Mouse (Mus musculus): ENCODE measurements around the gene Slc26a9. TPM values are rescaled to one million over a fixed set of nuclear protein-coding genes. Genes with fewer than 3 reads are reported as not detected.
A peak's percentile ranks its signal among the peaks of the same experiment; 100 is the strongest.

The Slc26a9 gene
- polyA plus RNA-seq, 1 experiment, result 38.8 TPM

GRCm38 (mm10) chr1:131749706-131750545, 6.1 kb downstream of the Slc26a9 start:
- Histone ChIP-seq H3K4me3 (replicated peaks; ENCODE audit: extremely low read depth, low read depth, low read length) (no peak overlapping the region), H3K4me1 (ENCODE audit: control insufficient read depth, insufficient read depth, low read length) (peaks cover 7% of the 10 kb centered on the region)
- DNase-seq, result no peak
- 69% methylated on average over 15 of the region's 15 CpGs for WGBS
- no peak for TF ChIP-seq CTCF (IDR thresholded peaks at IDR 0.05; ENCODE audit: insufficient read depth, low read length)
- 0 out of 2 replicates have a peak, but pooled peaks have one; percentile 23 for TF ChIP-seq POLR2A (IDR thresholded peaks at IDR 0.05; ENCODE audit: borderline replicate concordance, extremely low read depth, low read depth, low read length)

- peak; percentile 42 for DNase-seq
- 68% methylated on average over 3 of the region's 3 CpGs for WGBS
Measured at GRCm38 (mm10) chr1:131751181-131751890, 7.5 kb downstream of the Slc26a9 start.

GRCm38 (mm10) chr1:131751891-131752311, 8.1 kb downstream of the Slc26a9 start:
- no peak for TF ChIP-seq CTCF (IDR thresholded peaks at IDR 0.05; ENCODE audit: insufficient read depth, low read length)
- TF ChIP-seq POLR2A (IDR thresholded peaks at IDR 0.05; ENCODE audit: borderline replicate concordance, extremely low read depth, low read depth, low read length), result no peak
- peaks cover 7% of the 10 kb centered on the region for H3K4me1 ChIP-seq (ENCODE audit: control insufficient read depth, insufficient read depth, low read length)
- WGBS, result 28% methylated on average over 10 of the region's 10 CpGs
- no peak for DNase-seq
- H3K4me3 ChIP-seq (replicated peaks; ENCODE audit: extremely low read depth, low read depth, low read length), result no peak overlapping the region

More at GRCm38 (mm10) chr1:131751181-131751890, 7.5 kb downstream of the Slc26a9 start:
- no peak for TF ChIP-seq POLR2A (IDR thresholded peaks at IDR 0.05; ENCODE audit: borderline replicate concordance, extremely low read depth, low read depth, low read length)
- no peak for TF ChIP-seq CTCF (IDR thresholded peaks at IDR 0.05; ENCODE audit: insufficient read depth, low read length)
- Histone ChIP-seq H3K4me3 (replicated peaks; ENCODE audit: extremely low read depth, low read depth, low read length) (no peak overlapping the region), H3K4me1 (ENCODE audit: control insufficient read depth, insufficient read depth, low read length) (peaks cover 7% of the 10 kb centered on the region)

GRCm38 (mm10) chr1:131754212-131754829, 10.5 kb downstream of the Slc26a9 start:
- H3K4me3 ChIP-seq (replicated peaks; ENCODE audit: extremely low read depth, low read depth, low read length), result no peak overlapping the region
- TF ChIP-seq CTCF (IDR thresholded peaks at IDR 0.05; ENCODE audit: insufficient read depth, low read length) (no peak), POLR2A (IDR thresholded peaks at IDR 0.05; ENCODE audit: borderline replicate concordance, extremely low read depth, low read depth, low read length) (no peak)
- DNase-seq, result no peak
- WGBS, result 30% methylated on average over 3 of the region's 3 CpGs
- peaks cover 7% of the 10 kb centered on the region for H3K4me1 ChIP-seq (ENCODE audit: control insufficient read depth, insufficient read depth, low read length)

GRCm38 (mm10) chr1:131754916-131755315, 11.1 kb downstream of the Slc26a9 start:
- Histone ChIP-seq H3K4me3 (replicated peaks; ENCODE audit: extremely low read depth, low read depth, low read length) (no peak overlapping the region), H3K4me1 (ENCODE audit: control insufficient read depth, insufficient read depth, low read length) (peaks cover 7% of the 10 kb centered on the region)
- peak; percentile 43 for DNase-seq
- TF ChIP-seq POLR2A (IDR thresholded peaks at IDR 0.05; ENCODE audit: borderline replicate concordance, extremely low read depth, low read depth, low read length), result no peak
- no peak for TF ChIP-seq CTCF (IDR thresholded peaks at IDR 0.05; ENCODE audit: insufficient read depth, low read length)
- WGBS, result 49% methylated on average over 4 of the region's 4 CpGs

- TF ChIP-seq CTCF (IDR thresholded peaks at IDR 0.05; ENCODE audit: insufficient read depth, low read length) (no peak), POLR2A (IDR thresholded peaks at IDR 0.05; ENCODE audit: borderline replicate concordance, extremely low read depth, low read depth, low read length) (no peak)
- 90% methylated on average over 6 of the region's 6 CpGs for WGBS
- Histone ChIP-seq H3K4me1 (ENCODE audit: control insufficient read depth, insufficient read depth, low read length) (peaks cover 7% of the 10 kb centered on the region; the same call in 1 of the 2 replicates), H3K4me3 (replicated peaks; ENCODE audit: extremely low read depth, low read depth, low read length) (no peak overlapping the region)
- no peak for DNase-seq
Measured at GRCm38 (mm10) chr1:131757211-131757610, 13.4 kb downstream of the Slc26a9 start.

GRCm38 (mm10) chr1:131758796-131759195, 15.0 kb downstream of the Slc26a9 start:
- WGBS, result 88% methylated on average over 7 of the region's 7 CpGs
- TF ChIP-seq CTCF (IDR thresholded peaks at IDR 0.05; ENCODE audit: insufficient read depth, low read length), result no peak
- no peak overlapping the region for H3K4me3 ChIP-seq (replicated peaks; ENCODE audit: extremely low read depth, low read depth, low read length)
- peaks cover 7% of the 10 kb centered on the region; the same call in 1 of the 2 replicates for H3K4me1 ChIP-seq (ENCODE audit: control insufficient read depth, insufficient read depth, low read length)
- peak; percentile 3 for DNase-seq

- H3K4me1 ChIP-seq (ENCODE audit: control insufficient read depth, insufficient read depth, low read length), result peaks cover 3% of the 10 kb centered on the region
- WGBS, result 36% methylated on average over 9 of the region's 9 CpGs
- TF ChIP-seq CTCF (IDR thresholded peaks at IDR 0.05; ENCODE audit: insufficient read depth, low read length) (no peak), POLR2A (IDR thresholded peaks at IDR 0.05; ENCODE audit: borderline replicate concordance, extremely low read depth, low read depth, low read length) (no peak)
- H3K4me3 ChIP-seq (replicated peaks; ENCODE audit: extremely low read depth, low read depth, low read length), result no peak overlapping the region
- DNase-seq, result peak; percentile 24
Measured at GRCm38 (mm10) chr1:131759667-131760427, 16.0 kb downstream of the Slc26a9 start.

GRCm38 (mm10) chr1:131760428-131760820, 16.6 kb downstream of the Slc26a9 start:
- 78% methylated on average over 3 of the region's 3 CpGs for WGBS
- DNase-seq, result no peak
- Histone ChIP-seq H3K4me3 (replicated peaks; ENCODE audit: extremely low read depth, low read depth, low read length) (no peak overlapping the region), H3K4me1 (ENCODE audit: control insufficient read depth, insufficient read depth, low read length) (peaks cover 3% of the 10 kb centered on the region)
- TF ChIP-seq CTCF (IDR thresholded peaks at IDR 0.05; ENCODE audit: insufficient read depth, low read length) (no peak), POLR2A (IDR thresholded peaks at IDR 0.05; ENCODE audit: borderline replicate concordance, extremely low read depth, low read depth, low read length) (no peak)
